Comparison of ENCODE assay signal across 12 mouse cellular contexts in genomic region chr19:57132281-57132680, GRCm38 (mm10).
DNase-seq lines count a peak whose midpoint lies in the region; ATAC-seq lines count a peak whose summit lies in the region.
"Had no signal": no experiment of that assay in that cellular context is flagged by ENCODE, and none has a peak within 500 bp of the region (broad histone marks: within the 10 kb centered on the region; RNA-seq: fewer than 3 reads in every experiment).

No protein-coding gene starts in this region.

- H3K4me1 ChIP-seq in kidney, embryonic 15.5 days = peaks cover 29% of the 10 kb centered on the region
- no peaks in the 10 kb centered on the region for H3K4me1 ChIP-seq in hindbrain, embryonic 11.5 days (replicated peaks; ENCODE audit: control insufficient read depth, insufficient read depth, low read length)

- no peaks in the 10 kb centered on the region for H3K9me3 ChIP-seq in kidney, embryonic 15.5 days (replicated peaks)
- H3K9me3 ChIP-seq in hindbrain, embryonic 11.5 days (ENCODE audit: control insufficient read depth, low read length) = no peaks in the 10 kb centered on the region

- no peak overlapping the region for H3K4me2 ChIP-seq in kidney, embryonic 15.5 days
- no peak overlapping the region for H3K4me2 ChIP-seq in hindbrain, embryonic 11.5 days (replicated peaks; ENCODE audit: low read depth, low read length)

- peak; percentile 59 for DNase-seq in kidney, adult 11 months
- DNase-seq in T-cell, adult 2 months (ENCODE audit: low spot score) = peak; percentile 93
- peak; percentile 75 to 91 for DNase-seq in thymus, adult 18-20 months
- DNase-seq in hindbrain, embryonic 11.5 days (ENCODE audit: low spot score) = no peak
- no peak for DNase-seq in right cerebral cortex, postnatal 14 days
- DNase-seq: adrenal gland, postnatal 14 days; heart, postnatal 4 days; right cerebral cortex, postnatal 4 days had no signal

- 72% methylated on average over 5 of the region's 5 CpGs for WGBS in kidney, embryonic 15.5 days
- WGBS in hindbrain, embryonic 11.5 days = 82% methylated on average over 5 of the region's 5 CpGs

- no peak overlapping the region for H3K9ac ChIP-seq in kidney, embryonic 15.5 days
- H3K9ac ChIP-seq in hindbrain, embryonic 11.5 days (ENCODE audit: low read depth, low read length) = no peak overlapping the region

- no peak overlapping the region for H3K27ac ChIP-seq in kidney, embryonic 15.5 days
- H3K27ac ChIP-seq in hindbrain, embryonic 11.5 days (ENCODE audit: low read depth, low read length) = no peak overlapping the region

- H3K27me3 ChIP-seq in kidney, embryonic 15.5 days = no peaks in the 10 kb centered on the region
- H3K27me3 ChIP-seq in hindbrain, embryonic 11.5 days (ENCODE audit: control insufficient read depth, insufficient read depth, low read length) = no peaks in the 10 kb centered on the region

- ATAC-seq in kidney, embryonic 15.5 days (replicated peaks; ENCODE audit: low FRiP score) = no peak
- ATAC-seq in megakaryocyte, adult 5-6 weeks (ENCODE audit: poor library complexity, severe bottlenecking) = peak; percentile 68
- no peak for ATAC-seq in erythroblast, adult 5-6 weeks (replicated peaks; ENCODE audit: low FRiP score, poor library complexity, severe bottlenecking)
- no peak for ATAC-seq in hindbrain, embryonic 11.5 days (ENCODE audit: low FRiP score)
- ATAC-seq: forebrain, embryonic 14.5 days had no signal

- H3K36me3 ChIP-seq in kidney, embryonic 15.5 days = no peaks in the 10 kb centered on the region
- H3K36me3 ChIP-seq in hindbrain, embryonic 11.5 days (ENCODE audit: control insufficient read depth, insufficient read depth, low read length) = no peaks in the 10 kb centered on the region

- H3K4me3 ChIP-seq in kidney, embryonic 15.5 days (replicated peaks) = no peak overlapping the region
- H3K4me3 ChIP-seq in hindbrain, embryonic 11.5 days (ENCODE audit: low read depth, low read length) = no peak overlapping the region

Comparison
In these comparisons a context has a peak if more than half of its experiments do, and no peak if none do; other contexts are left out.
1. DNase-seq: peak in kidney, adult 11 months (single experiment), T-cell, adult 2 months (single experiment) and thymus, adult 18-20 months (2 of 2); none in hindbrain, embryonic 11.5 days (single experiment) and right cerebral cortex, postnatal 14 days (single experiment).